Mouse (Mus musculus) stomach, postnatal 0 days (tissue): ENCODE data around the gene Apc2. TPM values are rescaled to one million over a fixed set of nuclear protein-coding genes. Genes with fewer than 3 reads are reported as not detected.

ENCODE experiments used
- ATAC-seq: fragments of 200-750 bp; cut with Nextera tagmentation; 2 replicates; pipeline ENCODE4 v1.8.0; 2017; ENCODE audit not compliant: low FRiP score, low TSS enrichment
- DNase-seq: peaks from one replicate; pipeline ENCODE4 v3.0.0-alpha.2; 2016; ENCODE audit warnings: low spot score
- H3K27ac ChIP-seq: fragments of 300-500 bp; sonication (generic); replicated peaks from 2 replicates; pipeline ENCODE4 v1.5.1; 2014; ENCODE audit warnings: mild to moderate bottlenecking, control low read depth
- H3K27me3 ChIP-seq: fragments of 300-500 bp; sonication (generic); 2 replicates; pipeline ENCODE4 v1.6.1; 2014; ENCODE audit warnings: low read length; ENCODE audit not compliant: control insufficient read depth, insufficient read depth
- H3K36me3 ChIP-seq: fragments of 300-500 bp; sonication (generic); 2 replicates; pipeline ENCODE4 v1.6.1; 2014; ENCODE audit warnings: low read length, mixed read lengths; ENCODE audit not compliant: control insufficient read depth, insufficient read depth
- H3K4me1 ChIP-seq: fragments of 300-500 bp; sonication (generic); replicated peaks from 2 replicates; pipeline ENCODE4 v1.6.1; 2014; ENCODE audit warnings: antibody characterized with exemption; ENCODE audit not compliant: control insufficient read depth, insufficient read depth
- H3K4me2 ChIP-seq: fragments of 300-500 bp; sonication (generic); replicated peaks from 2 replicates; pipeline ENCODE4 v1.6.1; 2014; ENCODE audit warnings: low read depth, mild to moderate bottlenecking, control low read depth, moderate library complexity
- H3K4me3 ChIP-seq: fragments of 300-500 bp; sonication (generic); 2 replicates; pipeline ENCODE4 v1.5.1; 2014; ENCODE audit warnings: low read depth, low read length, control low read depth
- H3K9ac ChIP-seq: fragments of 300-500 bp; sonication (generic); 2 replicates; pipeline ENCODE4 v1.6.1; 2014; ENCODE audit warnings: mild to moderate bottlenecking, low read length, control low read depth, mixed read lengths
- H3K9me3 ChIP-seq: fragments of 300-500 bp; sonication (generic); 2 replicates; pipeline ENCODE4 v1.6.1; 2016; ENCODE audit warnings: low read length; ENCODE audit not compliant: control insufficient read depth
- CTCF ChIP-seq: IDR thresholded peaks from 2 replicates; pipeline ENCODE4 v1.5.1; 2016; ENCODE audit warnings: antibody characterized with exemption, low read depth, mild to moderate bottlenecking, moderate library complexity
- EP300 ChIP-seq: optimal IDR thresholded peaks from 2 replicates; pipeline ENCODE3; 2016; ENCODE audit warnings: antibody characterized with exemption
- WGBS: fragments of 180-500 bp; shearing (Covaris S2); extraction: QIAGEN DNeasy Blood & Tissue Kit; methylation state at CpG from one replicate; pipeline ENCODE4 v1.1.7; 2014; 5-methylcytosine and 5-hydroxymethylcytosine counted together
- polyA plus RNA-seq: library from polyadenylated mRNA; unstranded; fragments of >200 nt; fragmentation: Nextera tagmentation; extraction: Ambion mirVana; gene quantifications from 2 replicates; pipeline ENCODE4 v1.2.1, GENCODE M21; 2015

The Apc2 gene
- polyA plus RNA-seq, 1 experiment from 2014 or later = 1.2 TPM

DNA sequence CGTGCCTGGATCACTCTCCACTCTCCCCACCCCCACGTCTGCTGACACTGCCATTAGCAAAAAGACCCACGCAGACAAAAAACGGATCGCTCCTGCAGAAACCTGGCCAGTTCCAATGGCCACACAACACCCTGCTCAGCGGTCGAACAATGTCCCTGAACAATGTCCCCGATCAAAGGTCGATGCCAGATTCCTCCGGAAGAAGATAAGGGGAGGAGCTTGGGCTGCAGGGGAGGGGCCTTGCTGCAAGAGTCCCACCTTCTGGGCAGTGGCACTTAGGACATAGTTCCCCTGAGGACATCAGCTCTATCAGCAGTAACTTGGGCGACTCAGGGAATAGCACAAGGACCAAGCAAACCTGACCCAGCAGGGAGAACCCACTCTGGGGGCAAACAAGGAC lies 56.1 kb downstream of the Apc2 start:
- Histone ChIP-seq H3K27me3 (peaks cover 11% of the 10 kb centered on the region), H3K4me2 (no peak overlapping the region), H3K27ac (no peak overlapping the region), H3K4me1 (peaks cover 2% of the 10 kb centered on the region; the same call in 1 of the 2 replicates), H3K9me3 (no peaks in the 10 kb centered on the region), H3K4me3 (no peak overlapping the region), H3K36me3 (no peaks in the 10 kb centered on the region), H3K9ac (no peak overlapping the region)
- ATAC-seq (no peak), DNase-seq (no peak)
- WGBS = 26% methylated on average over 11 of the region's 11 CpGs
- TF ChIP-seq CTCF (no peak), EP300 (no peak)

DNA sequence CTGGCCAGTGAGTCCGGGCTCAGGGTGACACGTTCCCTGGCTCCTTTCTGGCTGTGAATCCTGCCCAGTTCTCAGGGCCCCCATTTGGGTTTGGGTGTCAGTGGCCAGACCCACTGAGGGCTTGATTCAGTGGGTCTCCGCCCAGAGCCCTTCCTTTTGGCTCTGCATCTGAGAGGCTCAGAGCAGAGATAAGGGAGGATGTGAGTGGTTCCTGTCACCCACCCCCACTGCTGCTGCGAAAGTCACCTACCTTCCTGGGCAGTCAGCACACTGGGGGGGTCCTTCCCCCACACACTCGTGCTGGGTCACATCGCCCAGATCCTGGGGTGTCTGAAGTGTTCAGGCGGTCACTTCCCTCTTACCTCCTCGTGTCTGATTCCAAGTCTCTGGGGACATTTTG lies 57.0 kb downstream of the Apc2 start:
- ATAC-seq = no peak
- Histone ChIP-seq H3K9me3 (no peaks in the 10 kb centered on the region), H3K27me3 (peaks cover 15% of the 10 kb centered on the region), H3K36me3 (no peaks in the 10 kb centered on the region), H3K9ac (no peak overlapping the region), H3K4me2 (no peak overlapping the region), H3K4me3 (no peak overlapping the region), H3K27ac (no peak overlapping the region), H3K4me1 (peaks cover 2% of the 10 kb centered on the region; the same call in 1 of the 2 replicates)
- TF ChIP-seq CTCF = no peak
- no peak for TF ChIP-seq EP300
- DNase-seq = no peak
- WGBS = 66% methylated on average over 8 of the region's 8 CpGs

DNA sequence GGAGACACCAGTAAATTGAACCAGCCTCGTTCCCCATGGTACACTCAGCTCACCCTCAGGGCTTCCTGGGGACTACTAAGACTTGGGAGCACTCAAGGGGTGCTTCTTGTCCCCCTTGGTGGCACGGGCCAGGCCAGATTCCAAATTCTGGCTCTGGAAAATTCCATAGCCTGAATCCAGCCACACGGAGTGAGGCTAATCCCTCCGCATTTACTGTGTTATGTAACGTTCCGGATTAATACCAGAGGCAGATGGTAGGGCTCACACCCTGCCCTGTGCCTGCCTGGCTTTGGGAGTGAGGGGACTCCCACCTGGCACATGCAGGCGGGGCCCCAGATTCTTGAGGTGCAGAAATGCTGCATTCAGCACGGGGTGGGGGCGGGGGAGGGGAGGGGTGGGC lies 59.7 kb downstream of the Apc2 start:
- 0 out of 2 replicates have a peak overlapping the region, but pooled peaks have one; percentile 8 for H3K9ac ChIP-seq
- no peak overlapping the region for H3K4me2 ChIP-seq
- H3K27me3 ChIP-seq = peaks cover 17% of the 10 kb centered on the region
- H3K4me3 ChIP-seq = no peak overlapping the region
- ATAC-seq (no peak), DNase-seq (no peak)
- TF ChIP-seq EP300 (no peak), CTCF (no peak)
- H3K27ac ChIP-seq = no peak overlapping the region
- H3K4me1 ChIP-seq = no peaks in the 10 kb centered on the region
- H3K9me3 ChIP-seq = no peaks in the 10 kb centered on the region
- no peaks in the 10 kb centered on the region for H3K36me3 ChIP-seq
- WGBS = 14% methylated on average over 9 of the region's 9 CpGs

DNA sequence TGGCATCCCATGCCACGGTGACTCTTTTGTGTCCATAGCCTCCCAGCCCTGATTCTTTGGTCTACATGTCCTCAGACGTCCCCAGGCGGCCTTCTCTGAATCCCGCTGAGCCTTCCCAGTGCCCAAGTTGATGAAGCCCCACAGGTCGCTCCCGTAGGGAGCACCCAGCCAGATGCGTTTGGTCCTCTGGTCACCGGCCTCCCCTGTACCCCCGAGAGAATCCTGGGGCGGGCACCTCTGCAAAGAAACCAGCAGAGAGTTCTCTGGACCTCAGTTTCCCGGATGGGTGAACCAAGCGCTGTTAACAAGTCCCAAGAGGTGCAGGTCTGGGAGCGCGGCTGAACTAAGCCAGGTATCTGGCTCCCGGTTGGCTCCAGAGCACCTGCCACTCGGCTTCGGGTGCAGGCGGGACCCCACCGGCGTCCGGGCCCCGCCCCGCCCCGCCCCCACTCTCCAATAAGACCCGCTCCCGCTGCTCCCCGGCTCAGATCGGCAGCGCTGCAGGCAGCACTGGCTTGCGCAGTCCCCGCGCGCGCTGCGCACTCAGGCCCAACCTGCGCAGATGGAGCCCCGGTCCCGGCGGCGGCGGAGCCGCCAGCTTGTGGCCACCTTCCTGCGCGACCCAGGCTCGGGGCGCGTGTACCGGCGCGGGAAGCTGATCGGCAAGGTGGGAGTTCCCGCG lies 60.4 kb downstream of the Apc2 start, which contains the start of gene Plk5:
Gene Plk5 (plus strand): TSS at position 459 of the 682 bp plus-strand sequence.
- H3K27me3 ChIP-seq = peaks cover 17% of the 10 kb centered on the region
- no peak for DNase-seq
- WGBS = under 1% methylated on average over 51 of the region's 53 CpGs
- no peak for TF ChIP-seq CTCF
- H3K4me2 ChIP-seq = peak within 1 kb of the TSS; percentile 42
- peak within 1 kb of the TSS; percentile 21 for H3K4me3 ChIP-seq
- H3K4me1 ChIP-seq = no peaks in the 10 kb centered on the region
- no peaks in the 10 kb centered on the region for H3K9me3 ChIP-seq
- H3K36me3 ChIP-seq = no peaks in the 10 kb centered on the region
- H3K9ac ChIP-seq = 0 out of 2 replicates have a peak within 1 kb of the TSS, but pooled peaks have one; percentile 8
- ATAC-seq = no peak
- no peak within 1 kb of the TSS for H3K27ac ChIP-seq

- no peak overlapping the region for H3K27ac ChIP-seq
- WGBS = 2% methylated on average over 34 of the region's 34 CpGs
- TF ChIP-seq CTCF (no peak), EP300 (no peak)
- DNase-seq (no peak), ATAC-seq (no peak)
- H3K9me3 ChIP-seq = no peaks in the 10 kb centered on the region
- H3K4me2 ChIP-seq = peak overlapping the region; percentile 42
- no peaks in the 10 kb centered on the region for H3K4me1 ChIP-seq
- no peaks in the 10 kb centered on the region for H3K36me3 ChIP-seq
- peaks cover 17% of the 10 kb centered on the region for H3K27me3 ChIP-seq
- H3K4me3 ChIP-seq = peak overlapping the region; percentile 21
- no peak overlapping the region for H3K9ac ChIP-seq
Observed at GRCm38 (mm10) chr10:80356737-80357136, 61.0 kb downstream of the Apc2 start.

GRCm38 (mm10) chr10:80357336-80357735 lies 61.6 kb downstream of the Apc2 start:
- WGBS = 25% methylated on average over 7 of the region's 7 CpGs
- H3K27ac ChIP-seq = no peak overlapping the region
- H3K4me2 ChIP-seq = no peak overlapping the region
- H3K4me1 ChIP-seq = no peaks in the 10 kb centered on the region
- no peaks in the 10 kb centered on the region for H3K36me3 ChIP-seq
- DNase-seq = no peak
- no peaks in the 10 kb centered on the region for H3K9me3 ChIP-seq
- TF ChIP-seq EP300 = no peak
- no peak for TF ChIP-seq CTCF
- peak; percentile 14; the same call in 1 of the 2 replicates for ATAC-seq
- peaks cover 17% of the 10 kb centered on the region for H3K27me3 ChIP-seq
- H3K4me3 ChIP-seq = no peak overlapping the region; the same call in 1 of the 2 replicates
- H3K9ac ChIP-seq = no peak overlapping the region
